Mouse (Mus musculus) liver, embryonic 13.5 days (tissue): ENCODE data around the gene Krt8. TPM values are rescaled to one million over a fixed set of nuclear protein-coding genes. Genes with fewer than 3 reads are reported as not detected.

Source experiments
- ATAC-seq: fragments of 200-750 bp; cut with Nextera tagmentation; 2 replicates; pipeline ENCODE4 v1.8.0; 2017; ENCODE audit warnings: low read depth, mild to moderate bottlenecking, moderate number of reproducible peaks, moderate library complexity
- DNase-seq: peaks from one replicate; pipeline ENCODE4 v3.0.0; 2022
- H3K27ac ChIP-seq: fragments of 300-500 bp; sonication (generic); 2 replicates; pipeline ENCODE4 v1.5.1; 2015; ENCODE audit warnings: moderate library complexity, mild to moderate bottlenecking, inconsistent platforms
- H3K27me3 ChIP-seq: fragments of 300-500 bp; sonication (generic); 2 replicates; pipeline ENCODE4 v1.6.1; 2015; ENCODE audit warnings: mild to moderate bottlenecking, inconsistent platforms
- H3K36me3 ChIP-seq: fragments of 300-500 bp; sonication (generic); 2 replicates; pipeline ENCODE4 v1.6.1; 2015; ENCODE audit warnings: mild to moderate bottlenecking, inconsistent platforms
- H3K4me1 ChIP-seq: fragments of 300-500 bp; sonication (generic); replicated peaks from 2 replicates; pipeline ENCODE4 v1.6.1; 2015; ENCODE audit warnings: inconsistent platforms
- H3K4me2 ChIP-seq: fragments of 300-500 bp; sonication (generic); 2 replicates; pipeline ENCODE4 v1.6.1; 2015; ENCODE audit warnings: inconsistent platforms, mild to moderate bottlenecking, moderate library complexity
- H3K4me3 ChIP-seq: fragments of 300-500 bp; sonication (generic); replicated peaks from 2 replicates; pipeline ENCODE4 v1.5.1; 2015; ENCODE audit warnings: mild to moderate bottlenecking, inconsistent platforms
- H3K9ac ChIP-seq: fragments of 300-500 bp; sonication (generic); 2 replicates; pipeline ENCODE4 v1.6.1; 2015; ENCODE audit warnings: mild to moderate bottlenecking, inconsistent platforms
- H3K9me3 ChIP-seq: fragments of 300-500 bp; sonication (generic); replicated peaks from 2 replicates; pipeline ENCODE4 v1.6.1; 2016; ENCODE audit warnings: inconsistent platforms
- WGBS: fragments of 180-500 bp; shearing (Covaris S2); methylation state at CpG from one replicate; pipeline ENCODE4 v1.1.7; 2015; ENCODE audit not compliant: insufficient replicate concordance; 5-methylcytosine and 5-hydroxymethylcytosine counted together
- polyA plus RNA-seq: library from polyadenylated mRNA; unstranded; fragments of >200 nt; fragmentation: Nextera tagmentation; extraction: Ambion mirVana; gene quantifications from 2 replicates; pipeline ENCODE4 v1.2.1, GENCODE M21; 2015

The Krt8 gene
- polyA plus RNA-seq = 89.5 and 107 TPM in 2 replicates

DNA sequence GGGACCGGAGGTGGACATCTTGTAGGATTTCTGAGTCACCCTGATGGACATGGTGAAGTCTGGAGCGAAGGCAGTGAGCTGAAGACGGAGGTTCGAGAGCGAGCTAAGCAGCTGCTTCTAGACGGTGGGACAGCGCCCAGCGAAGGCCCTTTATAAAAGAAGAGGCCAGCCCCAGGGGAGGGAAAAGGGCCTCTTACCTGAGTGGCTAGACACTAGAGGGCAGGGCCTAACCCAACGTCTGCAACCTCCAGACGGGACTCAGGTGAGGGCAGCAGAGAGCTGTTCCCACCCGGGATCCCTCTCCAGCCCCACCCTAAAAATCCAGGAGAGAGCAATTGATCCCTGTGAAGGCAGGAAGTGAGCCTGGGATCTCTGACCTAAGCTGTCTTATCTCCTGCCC lies at the start of gene Krt8:
Gene Krt8 (minus strand): TSS at position 294 of the 400 bp plus-strand sequence.
- ATAC-seq = peak; percentile 52
- H3K9ac ChIP-seq = peak within 1 kb of the TSS; percentile 51
- peak within 1 kb of the TSS; percentile 55 for H3K27ac ChIP-seq
- peak within 1 kb of the TSS; percentile 50 for H3K4me3 ChIP-seq
- 0 out of 2 replicates have a peak, but pooled peaks cover 6% of the 10 kb centered on the region for H3K36me3 ChIP-seq
- H3K4me1 ChIP-seq = peaks cover 11% of the 10 kb centered on the region
- DNase-seq = no peak
- H3K9me3 ChIP-seq = no peaks in the 10 kb centered on the region
- peak within 1 kb of the TSS; percentile 58 for H3K4me2 ChIP-seq
- 29% methylated on average over 11 of the region's 11 CpGs for WGBS
- H3K27me3 ChIP-seq = peaks cover 66% of the 10 kb centered on the region

DNA sequence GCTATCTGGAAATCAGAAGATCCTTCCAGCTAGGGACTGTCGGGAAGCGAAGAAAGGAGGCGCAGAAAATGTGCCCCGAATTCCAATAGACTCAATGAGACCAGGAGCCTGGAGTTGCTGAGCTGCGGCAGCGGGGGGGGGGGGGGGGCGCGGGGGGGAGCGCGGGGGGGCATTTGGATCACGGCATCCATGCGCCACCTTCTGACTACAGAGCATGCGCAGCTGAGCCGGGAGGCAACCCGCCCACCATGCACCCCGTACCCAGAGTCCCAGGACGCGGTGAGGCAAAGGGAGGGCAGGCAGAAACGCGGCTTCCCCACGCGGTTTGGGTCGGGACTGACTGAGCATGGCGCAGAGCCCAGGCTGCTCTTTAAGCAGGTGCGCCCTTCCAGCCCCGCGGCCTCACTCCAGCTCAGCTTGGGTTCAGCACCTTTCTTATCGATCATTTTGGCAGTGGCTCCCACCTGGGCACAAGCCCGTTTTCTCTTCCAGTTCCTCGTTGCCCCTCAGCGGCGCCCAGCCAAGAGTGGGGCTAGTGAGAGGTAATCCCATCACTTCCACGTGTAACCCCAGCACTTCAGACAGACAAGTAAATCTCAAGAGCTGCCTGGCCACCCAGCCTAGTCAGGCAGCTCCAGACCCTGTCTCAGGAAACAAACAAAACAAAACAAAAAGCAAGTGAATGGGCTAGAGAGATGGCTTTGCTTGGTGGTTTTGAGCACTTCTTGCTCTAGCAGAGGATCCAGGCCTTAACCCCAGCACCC lies 47.8 kb upstream of the Krt8 start:
- Histone ChIP-seq H3K27me3 (peaks cover 21% of the 10 kb centered on the region), H3K4me3 (peak overlapping the region; percentile 44), H3K27ac (no peak overlapping the region), H3K4me2 (peak overlapping the region; percentile 63), H3K9me3 (no peaks in the 10 kb centered on the region), H3K36me3 (no peaks in the 10 kb centered on the region), H3K4me1 (peaks cover 4% of the 10 kb centered on the region; the same call in 1 of the 2 replicates), H3K9ac (peak overlapping the region; percentile 42)
- DNase-seq (no peak), ATAC-seq (0 out of 2 replicates have a peak, but pooled peaks have one; percentile 34)
- WGBS = 3% methylated on average over 29 of the region's 33 CpGs

DNA sequence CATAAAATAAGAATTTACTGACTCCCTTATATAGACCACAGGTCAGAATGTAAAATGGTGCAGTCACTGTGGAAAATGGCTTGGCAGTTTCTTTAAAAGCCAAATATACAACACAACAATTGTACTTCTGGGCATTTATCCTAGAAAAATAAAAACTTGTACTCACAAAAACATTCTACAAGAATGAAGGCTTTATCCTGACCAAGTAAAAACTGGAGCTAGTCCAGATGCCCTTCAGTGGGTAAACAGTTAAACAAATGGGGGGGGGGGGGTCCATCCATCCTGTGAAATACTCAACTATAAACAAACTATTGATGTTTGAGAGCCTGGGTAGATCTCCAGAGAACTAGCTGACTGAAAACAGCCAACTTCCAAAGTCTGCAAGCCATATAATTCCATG lies 45.6 kb upstream of the Krt8 start:
- H3K9ac ChIP-seq = no peak overlapping the region
- peaks cover 21% of the 10 kb centered on the region for H3K27me3 ChIP-seq
- no peak overlapping the region for H3K27ac ChIP-seq
- no peak overlapping the region for H3K4me2 ChIP-seq
- no peaks in the 10 kb centered on the region for H3K36me3 ChIP-seq
- H3K4me1 ChIP-seq = peaks cover 4% of the 10 kb centered on the region; the same call in 1 of the 2 replicates
- ATAC-seq (no peak), DNase-seq (no peak)
- H3K9me3 ChIP-seq = no peaks in the 10 kb centered on the region
- no peak overlapping the region for H3K4me3 ChIP-seq

DNA sequence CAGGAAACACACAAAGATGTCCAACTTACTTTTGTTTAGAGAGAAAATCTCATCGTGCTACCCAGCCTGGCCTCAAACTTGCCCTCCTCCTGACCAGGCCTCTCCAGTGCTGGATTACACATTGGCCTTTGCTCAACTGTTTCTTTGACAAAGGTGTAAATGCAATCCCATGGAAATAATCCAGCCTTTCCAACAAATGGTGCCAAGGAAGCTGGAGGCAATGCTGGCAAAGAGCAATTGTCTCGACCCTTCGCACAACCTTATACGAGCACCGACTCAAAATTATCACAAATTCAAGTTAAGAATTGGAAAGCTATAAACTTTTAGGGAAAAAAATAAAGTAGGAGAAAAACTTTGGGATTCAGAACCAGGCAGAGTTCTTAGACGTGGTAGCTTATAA lies 43.7 kb upstream of the Krt8 start:
- H3K9ac ChIP-seq = no peak overlapping the region
- ATAC-seq (no peak), DNase-seq (no peak)
- peaks cover 4% of the 10 kb centered on the region; the same call in 1 of the 2 replicates for H3K4me1 ChIP-seq
- H3K4me3 ChIP-seq = no peak overlapping the region
- H3K9me3 ChIP-seq = no peaks in the 10 kb centered on the region
- no peaks in the 10 kb centered on the region for H3K36me3 ChIP-seq
- WGBS = 76% methylated on average over 6 of the region's 6 CpGs
- no peak overlapping the region for H3K4me2 ChIP-seq
- peaks cover 21% of the 10 kb centered on the region for H3K27me3 ChIP-seq
- H3K27ac ChIP-seq = no peak overlapping the region

DNA sequence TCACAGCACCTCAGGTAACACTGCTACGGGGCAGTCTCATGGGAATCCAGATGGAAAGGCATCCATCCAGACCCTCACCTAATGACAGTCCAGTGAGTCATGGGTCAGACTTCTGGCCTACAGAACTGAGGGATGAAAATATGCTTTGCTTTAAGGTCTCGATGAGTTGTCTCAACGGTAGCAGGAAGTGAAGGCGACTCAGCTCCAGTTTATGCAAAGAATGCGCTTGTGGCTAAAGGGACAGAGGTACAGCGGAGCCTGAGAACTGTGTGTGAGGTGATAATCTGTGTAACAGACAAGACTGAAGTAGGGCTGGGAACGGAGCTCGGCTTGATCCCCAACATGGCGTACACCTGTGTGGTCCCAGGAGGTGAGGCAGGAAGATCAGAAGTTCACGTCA lies 41.4 kb upstream of the Krt8 start:
- Histone ChIP-seq H3K9ac (no peak overlapping the region), H3K27me3 (peaks cover under 1% of the 10 kb centered on the region; the same call in 1 of the 2 replicates), H3K36me3 (no peaks in the 10 kb centered on the region), H3K4me3 (no peak overlapping the region), H3K4me2 (no peak overlapping the region), H3K9me3 (no peaks in the 10 kb centered on the region), H3K27ac (no peak overlapping the region), H3K4me1 (no peaks in the 10 kb centered on the region)
- ATAC-seq (no peak), DNase-seq (no peak)
- WGBS = 67% methylated on average over 10 of the region's 10 CpGs

DNA sequence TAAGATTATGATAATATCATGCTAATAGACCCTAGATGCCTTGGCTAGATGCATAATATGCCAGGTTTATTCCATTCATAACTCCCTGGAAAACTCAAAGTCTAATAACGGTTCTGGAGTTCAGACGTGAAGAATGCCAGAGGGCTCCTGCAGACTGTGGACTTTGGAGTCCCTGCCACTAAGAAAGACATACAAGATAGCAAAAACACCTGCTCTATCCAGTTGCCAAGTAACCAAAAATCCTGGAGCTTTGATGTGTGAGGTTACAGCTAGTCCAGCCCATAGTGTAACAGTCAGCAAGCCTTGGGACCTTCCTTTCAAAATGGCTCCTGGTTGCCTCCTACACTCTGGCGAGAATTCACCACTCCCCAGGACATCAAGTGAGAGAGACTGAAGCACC lies 40.5 kb upstream of the Krt8 start:
- no peak overlapping the region for H3K4me3 ChIP-seq
- H3K27me3 ChIP-seq = no peaks in the 10 kb centered on the region
- WGBS = 67% methylated on average over 3 of the region's 3 CpGs
- no peaks in the 10 kb centered on the region for H3K4me1 ChIP-seq
- no peak overlapping the region for H3K27ac ChIP-seq
- H3K4me2 ChIP-seq = no peak overlapping the region
- H3K9ac ChIP-seq = no peak overlapping the region
- no peaks in the 10 kb centered on the region for H3K9me3 ChIP-seq
- H3K36me3 ChIP-seq = no peaks in the 10 kb centered on the region
- DNase-seq = no peak
- no peak for ATAC-seq

DNA sequence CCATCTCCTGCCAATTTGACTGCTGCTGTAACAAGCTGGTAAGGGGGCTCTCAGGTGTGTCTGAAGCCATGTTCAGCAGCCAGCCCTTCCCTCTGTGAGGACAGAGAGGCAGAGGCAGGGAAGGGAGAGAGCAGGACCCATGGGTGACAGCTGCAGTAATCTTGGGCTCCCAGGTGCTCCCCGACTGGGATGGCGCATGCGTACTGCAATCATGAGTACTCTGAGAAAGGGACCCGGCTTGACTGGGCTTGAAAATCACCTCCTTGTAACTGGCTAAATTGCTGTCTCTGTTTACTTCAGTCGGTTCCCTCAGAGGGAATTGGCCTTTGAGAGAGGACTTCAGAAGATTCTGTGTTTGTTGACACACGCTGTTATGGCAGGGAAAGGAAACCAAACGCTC lies 37.7 kb upstream of the Krt8 start:
- no peak overlapping the region for H3K4me2 ChIP-seq

DNA sequence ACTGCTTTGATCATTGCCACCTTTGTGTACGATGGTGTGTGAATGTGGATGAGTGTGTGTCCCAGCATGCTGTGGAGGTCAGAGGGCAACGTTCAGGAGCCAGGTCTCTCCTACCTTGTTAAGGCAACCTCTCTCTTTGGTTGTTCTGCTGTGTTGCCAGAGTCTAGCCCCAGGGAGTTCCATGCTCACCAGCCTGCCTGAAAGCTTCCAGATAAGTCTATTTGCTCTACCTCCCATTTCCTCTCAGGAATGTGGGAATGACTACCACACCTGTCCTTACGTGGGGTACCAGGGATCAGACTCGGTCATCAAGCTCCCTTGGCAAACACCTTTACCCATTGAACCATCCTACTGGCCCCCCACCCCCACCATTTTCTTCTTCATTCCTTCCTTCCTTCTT lies 36.0 kb upstream of the Krt8 start:
- no peaks in the 10 kb centered on the region for H3K4me1 ChIP-seq
- no peak for ATAC-seq

More for the DNA sequence above, 37.7 kb upstream of the Krt8 start:
- ATAC-seq (no peak), DNase-seq (no peak)
- Histone ChIP-seq H3K27me3 (no peaks in the 10 kb centered on the region), H3K4me1 (no peaks in the 10 kb centered on the region), H3K4me3 (no peak overlapping the region), H3K9me3 (no peaks in the 10 kb centered on the region), H3K27ac (no peak overlapping the region), H3K9ac (no peak overlapping the region), H3K36me3 (no peaks in the 10 kb centered on the region)
- 35% methylated on average over 7 of the region's 7 CpGs for WGBS

DNA sequence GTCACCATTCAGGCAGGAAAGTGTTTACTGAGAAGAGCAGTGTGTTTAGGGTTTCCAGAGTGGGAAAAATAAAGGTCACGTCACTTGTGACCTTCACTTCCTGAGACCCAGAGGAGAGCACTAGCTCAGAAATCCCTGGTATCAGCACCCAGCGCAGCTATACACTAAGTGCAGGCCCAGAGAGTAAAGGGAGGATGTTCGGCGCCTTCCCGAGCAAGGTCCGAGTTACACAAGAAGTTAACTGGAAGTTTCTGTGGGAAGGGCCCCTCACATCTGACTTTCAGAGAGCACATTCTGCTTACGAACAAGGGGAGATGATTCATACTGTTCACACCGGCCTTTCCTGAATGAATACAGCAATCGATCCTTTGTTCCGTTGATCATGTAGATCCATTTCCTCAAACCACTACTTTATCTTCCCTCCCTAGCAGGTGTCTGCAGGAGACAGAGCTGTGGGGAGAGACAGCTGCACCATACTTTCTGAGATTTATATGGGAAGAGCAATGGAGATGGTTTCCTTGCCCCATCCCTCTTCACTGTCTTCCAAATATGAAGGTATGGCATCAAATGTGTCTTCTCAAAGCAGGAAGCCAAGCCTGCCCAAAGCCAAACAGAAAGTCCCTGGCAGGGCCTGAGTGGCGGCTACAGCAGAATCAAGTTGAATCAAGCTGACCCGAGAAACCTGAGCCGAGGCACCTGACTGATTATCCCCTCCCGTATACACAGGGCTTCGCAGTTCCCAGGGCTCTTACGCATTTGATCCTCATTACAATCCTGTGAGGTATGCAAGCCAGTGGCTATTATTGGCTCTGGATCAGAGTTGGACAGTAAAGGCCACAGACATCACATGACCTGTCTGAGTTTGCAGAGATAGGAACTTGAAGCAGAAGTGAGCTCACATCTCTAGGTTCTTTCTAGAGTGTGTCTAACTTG lies 30.1 kb upstream of the Krt8 start:
- no peak for DNase-seq
- no peak overlapping the region for H3K27ac ChIP-seq
- H3K36me3 ChIP-seq = peaks cover 20% of the 10 kb centered on the region
- ATAC-seq = no peak
- H3K27me3 ChIP-seq = no peaks in the 10 kb centered on the region
- no peak overlapping the region for H3K4me3 ChIP-seq
- WGBS = 58% methylated on average over 16 of the region's 16 CpGs
- no peaks in the 10 kb centered on the region; the same call in 1 of the 2 replicates for H3K4me1 ChIP-seq
- no peak overlapping the region for H3K4me2 ChIP-seq
- H3K9ac ChIP-seq = no peak overlapping the region
- no peaks in the 10 kb centered on the region for H3K9me3 ChIP-seq

More for the DNA sequence above, 36.0 kb upstream of the Krt8 start:
- no peak overlapping the region for H3K4me3 ChIP-seq
- no peak for DNase-seq
- H3K4me2 ChIP-seq = no peak overlapping the region
- H3K27me3 ChIP-seq = no peaks in the 10 kb centered on the region
- H3K36me3 ChIP-seq = no peaks in the 10 kb centered on the region
- H3K9me3 ChIP-seq = no peaks in the 10 kb centered on the region
- H3K27ac ChIP-seq = no peak overlapping the region
- no peak overlapping the region for H3K9ac ChIP-seq
- WGBS = 58% methylated on average over 4 of the region's 4 CpGs

DNA sequence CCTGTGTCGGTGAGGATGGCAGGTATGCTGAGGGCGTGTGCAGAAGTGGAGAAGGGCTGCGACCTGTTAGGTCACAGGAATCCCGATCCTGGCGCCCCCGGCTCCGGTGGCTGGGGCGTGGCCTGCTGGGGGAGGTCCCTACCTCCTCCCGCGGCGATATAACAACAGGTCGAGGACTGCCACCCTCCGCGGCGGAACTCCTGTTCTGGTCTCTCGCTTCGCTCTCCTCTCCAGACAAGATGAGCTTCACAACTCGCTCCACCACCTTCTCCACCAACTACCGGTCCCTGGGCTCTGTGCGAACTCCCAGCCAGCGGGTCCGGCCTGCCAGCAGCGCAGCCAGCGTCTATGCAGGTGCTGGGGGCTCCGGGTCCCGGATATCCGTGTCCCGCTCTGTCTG lies 23.8 kb upstream of the Krt8 start, which contains the start of gene Krt18:
Gene Krt18 (plus strand): TSS at position 141 of the 400 bp plus-strand sequence.
- Histone ChIP-seq H3K27me3 (peaks cover 46% of the 10 kb centered on the region), H3K27ac (peak within 1 kb of the TSS; percentile 58), H3K36me3 (peaks cover 20% of the 10 kb centered on the region), H3K4me3 (peak within 1 kb of the TSS; percentile 59), H3K9me3 (no peaks in the 10 kb centered on the region), H3K4me1 (peaks cover 34% of the 10 kb centered on the region), H3K9ac (peak within 1 kb of the TSS; percentile 67), H3K4me2 (peak within 1 kb of the TSS; percentile 64)
- WGBS = under 1% methylated on average over 28 of the region's 28 CpGs
- ATAC-seq = peak; percentile 50
- peak; percentile 21 for DNase-seq

DNA sequence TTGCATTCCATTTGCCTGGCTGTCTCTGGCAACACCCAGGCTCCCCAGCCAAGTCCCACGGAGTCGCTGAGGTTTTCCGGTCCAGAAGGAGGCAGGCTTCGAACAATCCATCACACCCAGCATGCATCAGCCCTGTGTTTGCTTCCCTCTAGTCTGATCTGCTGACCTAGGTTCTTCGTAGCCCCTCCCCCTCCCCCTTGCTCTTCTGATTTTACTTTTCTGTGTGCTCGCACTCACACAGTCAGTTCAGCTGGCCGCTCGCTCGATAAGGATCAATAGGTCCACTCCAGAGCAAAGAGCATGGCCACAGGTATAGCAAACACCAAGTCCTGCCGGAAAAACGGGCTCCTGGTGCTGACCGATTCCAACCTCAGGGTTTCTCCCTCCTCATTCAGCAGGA lies 22.1 kb upstream of the Krt8 start:
- peaks cover 46% of the 10 kb centered on the region for H3K27me3 ChIP-seq
- H3K27ac ChIP-seq = peak overlapping the region; percentile 73
- H3K36me3 ChIP-seq = peaks cover 13% of the 10 kb centered on the region; the same call in 1 of the 2 replicates
- peak overlapping the region; percentile 45 for H3K4me2 ChIP-seq
- ATAC-seq (peak; percentile 56), DNase-seq (no peak)
- 9% methylated on average over 12 of the region's 12 CpGs for WGBS
- H3K9ac ChIP-seq = no peak overlapping the region
- H3K9me3 ChIP-seq = no peaks in the 10 kb centered on the region
- no peak overlapping the region for H3K4me3 ChIP-seq
- peaks cover 38% of the 10 kb centered on the region for H3K4me1 ChIP-seq
